Mouse (Mus musculus) heart, embryonic 13.5 days (tissue): Measurements from ENCODE around the gene Slc25a34. TPM values are rescaled to one million over a fixed set of nuclear protein-coding genes. Genes with fewer than 3 reads are reported as not detected.

Experiments used
- ATAC-seq: fragments of 200-750 bp; cut with Nextera tagmentation; 2 replicates; pipeline ENCODE4 v1.8.0; 2017; ENCODE audit warnings: moderate TSS enrichment; ENCODE audit not compliant: insufficient number of reproducible peaks, low FRiP score, low TSS enrichment; ENCODE audit errors: extremely low read depth
- H3K27ac ChIP-seq: fragments of 300-500 bp; sonication (generic); replicated peaks from 2 replicates; pipeline ENCODE4 v1.5.1; 2015; ENCODE audit warnings: moderate library complexity, mild to moderate bottlenecking, inconsistent platforms
- H3K27me3 ChIP-seq: fragments of 300-500 bp; sonication (generic); replicated peaks from 2 replicates; pipeline ENCODE4 v1.6.1; 2015; ENCODE audit warnings: mild to moderate bottlenecking, inconsistent platforms
- H3K36me3 ChIP-seq: fragments of 300-500 bp; sonication (generic); 2 replicates; pipeline ENCODE4 v1.6.1; 2015; ENCODE audit warnings: mild to moderate bottlenecking, inconsistent platforms
- H3K4me1 ChIP-seq: fragments of 300-500 bp; sonication (generic); 2 replicates; pipeline ENCODE4 v1.6.1; 2015; ENCODE audit warnings: inconsistent platforms
- H3K4me2 ChIP-seq: fragments of 300-500 bp; sonication (generic); 2 replicates; pipeline ENCODE4 v1.6.1; 2015; ENCODE audit warnings: inconsistent platforms, mild to moderate bottlenecking, moderate library complexity
- H3K4me3 ChIP-seq: fragments of 300-500 bp; sonication (generic); 2 replicates; pipeline ENCODE4 v1.5.1; 2015; ENCODE audit warnings: moderate library complexity, mild to moderate bottlenecking, inconsistent platforms
- H3K9ac ChIP-seq: fragments of 300-500 bp; sonication (generic); 2 replicates; pipeline ENCODE4 v1.6.1; 2015; ENCODE audit warnings: inconsistent platforms, mild to moderate bottlenecking, moderate library complexity
- H3K9me3 ChIP-seq: fragments of 300-500 bp; sonication (generic); 2 replicates; pipeline ENCODE4 v1.6.1; 2016; ENCODE audit warnings: inconsistent platforms
- WGBS: fragments of 180-500 bp; shearing (Covaris S2); methylation state at CpG from one replicate; pipeline ENCODE4 v1.1.7; 2015; ENCODE audit warnings: mixed read lengths; 5-methylcytosine and 5-hydroxymethylcytosine counted together
- polyA plus RNA-seq: library from polyadenylated mRNA; unstranded; fragments of >200 nt; fragmentation: Nextera tagmentation; extraction: Ambion mirVana; gene quantifications from 2 replicates; pipeline ENCODE4 v1.2.1, GENCODE M21; 2015

The Slc25a34 gene
- polyA plus RNA-seq, 1 experiment from 2014 or later = 0.49 TPM

- Histone ChIP-seq H3K4me2 (no peak overlapping the region), H3K4me3 (no peak overlapping the region), H3K36me3 (peaks cover 73% of the 10 kb centered on the region), H3K27me3 (no peaks in the 10 kb centered on the region), H3K27ac (peak overlapping the region; percentile 59; the same call in 1 of the 2 replicates), H3K9me3 (no peaks in the 10 kb centered on the region), H3K9ac (0 out of 2 replicates have a peak overlapping the region, but pooled peaks have one; percentile 29), H3K4me1 (peaks cover 47% of the 10 kb centered on the region)
- WGBS = 66% methylated on average over 8 of the region's 8 CpGs
- no peak for ATAC-seq
Observed at GRCm38 (mm10) chr4:141656932-141657331, 33.3 kb upstream of the Slc25a34 start.

- Histone ChIP-seq H3K4me3 (no peak overlapping the region), H3K27me3 (no peaks in the 10 kb centered on the region), H3K4me2 (no peak overlapping the region), H3K9ac (0 out of 2 replicates have a peak overlapping the region, but pooled peaks have one; percentile 14), H3K36me3 (peaks cover 72% of the 10 kb centered on the region), H3K27ac (peak overlapping the region; percentile 59), H3K4me1 (peaks cover 56% of the 10 kb centered on the region), H3K9me3 (no peaks in the 10 kb centered on the region)
- 71% methylated on average over 12 of the region's 12 CpGs for WGBS
- ATAC-seq = no peak
Observed at GRCm38 (mm10) chr4:141655908-141656608, 32.4 kb upstream of the Slc25a34 start.

GRCm38 (mm10) chr4:141654509-141654908 lies 30.9 kb upstream of the Slc25a34 start:
- no peak for ATAC-seq

GRCm38 (mm10) chr4:141653813-141654212 lies 30.2 kb upstream of the Slc25a34 start:
- Histone ChIP-seq H3K27me3 (no peaks in the 10 kb centered on the region), H3K9ac (peak overlapping the region; percentile 3; the same call in 1 of the 2 replicates), H3K36me3 (peaks cover 57% of the 10 kb centered on the region), H3K4me1 (peaks cover 63% of the 10 kb centered on the region), H3K9me3 (no peaks in the 10 kb centered on the region), H3K27ac (0 out of 2 replicates have a peak overlapping the region, but pooled peaks have one; percentile 32), H3K4me2 (no peak overlapping the region), H3K4me3 (no peak overlapping the region)
- WGBS = 86% methylated on average over 13 of the region's 13 CpGs
- ATAC-seq = no peak

More at GRCm38 (mm10) chr4:141654509-141654908, 30.9 kb upstream of the Slc25a34 start:
- Histone ChIP-seq H3K27ac (peak overlapping the region; percentile 32; the same call in 1 of the 2 replicates), H3K27me3 (no peaks in the 10 kb centered on the region), H3K9ac (no peak overlapping the region), H3K4me2 (no peak overlapping the region), H3K9me3 (no peaks in the 10 kb centered on the region), H3K36me3 (peaks cover 58% of the 10 kb centered on the region), H3K4me3 (no peak overlapping the region), H3K4me1 (peaks cover 62% of the 10 kb centered on the region)
- 76% methylated on average over 6 of the region's 6 CpGs for WGBS

GRCm38 (mm10) chr4:141653044-141653443 lies 29.4 kb upstream of the Slc25a34 start:
- H3K9ac ChIP-seq = no peak overlapping the region
- WGBS = 77% methylated on average over 8 of the region's 8 CpGs
- no peaks in the 10 kb centered on the region for H3K27me3 ChIP-seq
- peaks cover 59% of the 10 kb centered on the region for H3K4me1 ChIP-seq
- H3K4me3 ChIP-seq = no peak overlapping the region
- no peaks in the 10 kb centered on the region for H3K9me3 ChIP-seq
- H3K27ac ChIP-seq = no peak overlapping the region
- no peak overlapping the region for H3K4me2 ChIP-seq
- no peak for ATAC-seq
- H3K36me3 ChIP-seq = peaks cover 60% of the 10 kb centered on the region

GRCm38 (mm10) chr4:141651944-141652343 lies 28.3 kb upstream of the Slc25a34 start:
- H3K4me2 ChIP-seq = no peak overlapping the region
- no peaks in the 10 kb centered on the region for H3K27me3 ChIP-seq
- H3K27ac ChIP-seq = no peak overlapping the region
- no peak overlapping the region for H3K9ac ChIP-seq
- H3K36me3 ChIP-seq = peaks cover 64% of the 10 kb centered on the region
- peaks cover 54% of the 10 kb centered on the region for H3K4me1 ChIP-seq
- H3K4me3 ChIP-seq = no peak overlapping the region
- no peaks in the 10 kb centered on the region for H3K9me3 ChIP-seq
- ATAC-seq = no peak
- 76% methylated on average over 10 of the region's 10 CpGs for WGBS

- H3K9me3 ChIP-seq = no peaks in the 10 kb centered on the region
Observed at GRCm38 (mm10) chr4:141651286-141651685, 27.7 kb upstream of the Slc25a34 start.

GRCm38 (mm10) chr4:141649244-141649643 lies 25.6 kb upstream of the Slc25a34 start:
- H3K4me1 ChIP-seq = peaks cover 40% of the 10 kb centered on the region
- H3K9ac ChIP-seq = no peak overlapping the region

More at GRCm38 (mm10) chr4:141651286-141651685, 27.7 kb upstream of the Slc25a34 start:
- Histone ChIP-seq H3K4me1 (peaks cover 48% of the 10 kb centered on the region), H3K4me2 (no peak overlapping the region), H3K36me3 (peaks cover 68% of the 10 kb centered on the region), H3K27me3 (no peaks in the 10 kb centered on the region), H3K4me3 (no peak overlapping the region), H3K9ac (no peak overlapping the region), H3K27ac (no peak overlapping the region)
- ATAC-seq = no peak
- 67% methylated on average over 6 of the region's 6 CpGs for WGBS

GRCm38 (mm10) chr4:141648262-141648661 lies 24.6 kb upstream of the Slc25a34 start:
- H3K27me3 ChIP-seq = no peaks in the 10 kb centered on the region
- H3K9ac ChIP-seq = no peak overlapping the region
- H3K4me3 ChIP-seq = no peak overlapping the region
- WGBS = 87% methylated on average over 5 of the region's 5 CpGs
- no peak for ATAC-seq
- peaks cover 53% of the 10 kb centered on the region for H3K36me3 ChIP-seq
- peaks cover 44% of the 10 kb centered on the region for H3K4me1 ChIP-seq
- H3K9me3 ChIP-seq = no peaks in the 10 kb centered on the region
- H3K4me2 ChIP-seq = no peak overlapping the region
- no peak overlapping the region for H3K27ac ChIP-seq

More at GRCm38 (mm10) chr4:141649244-141649643, 25.6 kb upstream of the Slc25a34 start:
- H3K4me2 ChIP-seq = no peak overlapping the region
- H3K27ac ChIP-seq = peak overlapping the region; percentile 20
- no peak overlapping the region for H3K4me3 ChIP-seq
- H3K27me3 ChIP-seq = no peaks in the 10 kb centered on the region
- 60% methylated on average over 6 of the region's 6 CpGs for WGBS
- no peak for ATAC-seq
- H3K36me3 ChIP-seq = peaks cover 63% of the 10 kb centered on the region
- no peaks in the 10 kb centered on the region for H3K9me3 ChIP-seq

- no peaks in the 10 kb centered on the region for H3K9me3 ChIP-seq
- no peak for ATAC-seq
Observed at GRCm38 (mm10) chr4:141647187-141647586, 23.6 kb upstream of the Slc25a34 start.

GRCm38 (mm10) chr4:141645988-141646387 lies 22.4 kb upstream of the Slc25a34 start:
- H3K36me3 ChIP-seq = peaks cover 50% of the 10 kb centered on the region
- H3K27me3 ChIP-seq = no peaks in the 10 kb centered on the region
- no peak overlapping the region for H3K9ac ChIP-seq
- no peak overlapping the region for H3K4me3 ChIP-seq
- no peak for ATAC-seq
- H3K4me1 ChIP-seq = peaks cover 46% of the 10 kb centered on the region
- H3K4me2 ChIP-seq = no peak overlapping the region
- H3K9me3 ChIP-seq = no peaks in the 10 kb centered on the region
- 89% methylated on average over 8 of the region's 8 CpGs for WGBS
- H3K27ac ChIP-seq = no peak overlapping the region

More at GRCm38 (mm10) chr4:141647187-141647586, 23.6 kb upstream of the Slc25a34 start:
- Histone ChIP-seq H3K4me3 (no peak overlapping the region), H3K36me3 (peaks cover 48% of the 10 kb centered on the region), H3K9ac (no peak overlapping the region), H3K27me3 (no peaks in the 10 kb centered on the region), H3K27ac (no peak overlapping the region), H3K4me2 (no peak overlapping the region), H3K4me1 (peaks cover 48% of the 10 kb centered on the region)
- WGBS = 90% methylated on average over 3 of the region's 3 CpGs
